Mouse (Mus musculus) urinary bladder, postnatal 4 days (tissue): ENCODE results near the gene Ubr7.

Source experiments
- DNase-seq, 2 experiments: peaks; one replicate each; pipeline ENCODE4 v3.0.0; 2021 to 2022; ENCODE audit warnings: low spot score in 2 of 2

Ubr7 gene

GRCm38 (mm10) chr12:102757689-102758402 is at the start of gene Ubr7, which contains the start of the genes Gm28051 and Gon7:
TSS of gene Ubr7 (plus strand) at chr12:102757967.
TSS of gene Gm28051 (minus strand) at chr12:102757765.
TSS of gene Gon7 (minus strand) at chr12:102757803.
- DNase-seq: peak; percentile 93 to 96

DNA sequence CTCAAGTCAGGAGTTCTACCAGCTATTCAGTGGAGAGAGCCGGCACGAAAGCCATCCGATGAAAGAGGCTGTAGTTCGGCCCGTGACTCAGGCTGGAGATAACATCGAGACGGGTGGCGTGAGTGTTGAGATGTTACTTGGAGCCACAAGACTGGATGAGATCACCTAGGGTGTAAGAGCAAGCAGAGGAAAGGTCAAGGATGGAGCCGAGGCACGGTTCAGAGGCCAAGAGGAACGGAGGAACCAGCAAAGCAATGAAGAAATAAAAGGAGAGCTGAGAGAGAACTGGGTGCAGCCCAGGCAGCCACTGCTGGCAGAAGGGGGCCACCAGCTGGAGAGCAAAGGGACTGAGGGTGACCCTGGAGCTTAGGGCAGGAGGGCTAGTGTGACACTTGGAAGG is 49.5 kb upstream of the Ubr7 start:
- DNase-seq: no peak

- no peak for DNase-seq
These were observed 47.9 kb upstream of the Ubr7 start for GRCm38 (mm10) chr12:102709896-102710295.

- DNase-seq: no peak
These were observed 46.9 kb upstream of the Ubr7 start for GRCm38 (mm10) chr12:102710851-102711375.

- DNase-seq: no peak
These were observed 44.5 kb upstream of the Ubr7 start for GRCm38 (mm10) chr12:102713153-102713865.

- DNase-seq: no peak
These were observed 43.7 kb upstream of the Ubr7 start for GRCm38 (mm10) chr12:102714116-102714515.

GRCm38 (mm10) chr12:102714654-102715395 is 42.9 kb upstream of the Ubr7 start:
- DNase-seq: no peak

DNA sequence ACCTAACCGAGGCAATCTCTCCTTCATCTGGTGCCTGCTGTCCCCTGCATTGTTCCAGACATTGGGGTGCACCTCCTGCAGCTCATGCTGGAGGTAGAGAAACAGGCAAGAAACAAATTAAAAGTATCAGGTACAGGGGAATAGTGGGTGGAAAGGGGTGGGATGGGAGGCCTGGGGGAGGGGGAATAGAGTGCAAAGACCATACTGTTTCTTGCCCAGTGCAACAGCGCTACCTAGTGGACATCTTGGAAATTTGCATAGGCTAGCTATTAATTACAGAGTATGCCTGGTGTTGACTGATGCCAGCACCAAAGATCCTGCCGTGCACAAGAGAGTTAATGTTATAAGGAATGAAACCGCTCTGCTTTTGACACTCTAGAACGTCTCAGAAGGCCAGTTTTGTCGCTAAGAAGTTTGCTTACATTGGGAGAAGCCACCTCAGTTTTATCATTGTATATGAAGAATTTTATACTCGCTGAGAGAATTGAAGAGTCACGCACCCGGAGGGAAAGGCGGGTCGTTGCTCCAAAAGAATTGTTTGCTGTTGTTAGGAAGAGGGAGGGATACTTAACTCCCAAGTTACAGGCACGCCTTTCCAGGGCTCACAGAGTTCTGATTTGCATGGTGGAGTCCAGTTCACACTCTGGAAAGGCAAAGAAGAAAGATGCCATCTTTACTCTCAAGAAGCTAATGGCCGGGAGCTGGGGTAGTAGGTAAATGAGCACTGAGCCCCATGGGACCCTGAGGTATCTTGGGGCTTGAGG is 38.0 kb upstream of the Ubr7 start:
- DNase-seq: no peak

GRCm38 (mm10) chr12:102722451-102722850 is 35.3 kb upstream of the Ubr7 start:
- DNase-seq: no peak

- DNase-seq: no peak
These were observed 34.8 kb upstream of the Ubr7 start for GRCm38 (mm10) chr12:102722966-102723365.

DNA sequence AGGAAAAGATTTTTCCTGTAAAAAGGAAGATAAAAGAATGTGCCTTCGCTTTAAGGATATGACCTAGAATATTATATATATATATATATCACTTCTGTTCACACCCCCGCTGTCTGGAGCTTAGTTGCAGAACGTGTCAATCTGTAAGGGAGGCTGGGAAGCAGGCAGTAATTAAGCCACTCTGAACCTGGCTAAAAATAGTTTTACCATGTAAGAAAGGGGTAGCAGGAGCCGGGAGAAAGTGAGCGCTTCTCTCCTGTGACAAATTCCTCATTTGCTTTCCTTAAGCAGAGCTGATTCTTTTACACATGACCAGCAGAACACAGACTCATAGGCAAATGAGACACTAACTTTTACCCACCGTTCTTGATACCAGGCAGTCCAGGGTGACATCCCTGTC is 33.9 kb upstream of the Ubr7 start:
- DNase-seq: no peak

DNA sequence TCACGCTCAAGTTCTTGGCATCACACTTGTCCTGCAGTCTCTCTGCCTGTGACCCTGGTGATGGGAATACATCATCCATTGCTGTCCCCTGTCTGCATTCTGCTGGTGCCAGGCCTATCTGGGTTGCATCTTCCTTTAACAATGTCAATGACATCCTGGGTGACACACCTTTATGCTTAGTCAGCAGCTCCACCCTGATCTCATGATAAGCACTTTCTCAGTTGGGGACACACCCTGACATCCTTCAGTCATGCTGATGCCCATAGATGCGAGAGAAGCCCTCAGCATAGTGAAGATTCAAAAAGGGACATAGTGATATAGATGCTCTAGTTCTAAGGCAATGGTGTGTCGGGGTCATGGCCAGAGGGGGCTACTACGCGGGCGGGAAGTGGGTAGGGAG is 32.6 kb upstream of the Ubr7 start:
- DNase-seq: no peak

GRCm38 (mm10) chr12:102725761-102726175 is 32.0 kb upstream of the Ubr7 start:
- DNase-seq: no peak

DNA sequence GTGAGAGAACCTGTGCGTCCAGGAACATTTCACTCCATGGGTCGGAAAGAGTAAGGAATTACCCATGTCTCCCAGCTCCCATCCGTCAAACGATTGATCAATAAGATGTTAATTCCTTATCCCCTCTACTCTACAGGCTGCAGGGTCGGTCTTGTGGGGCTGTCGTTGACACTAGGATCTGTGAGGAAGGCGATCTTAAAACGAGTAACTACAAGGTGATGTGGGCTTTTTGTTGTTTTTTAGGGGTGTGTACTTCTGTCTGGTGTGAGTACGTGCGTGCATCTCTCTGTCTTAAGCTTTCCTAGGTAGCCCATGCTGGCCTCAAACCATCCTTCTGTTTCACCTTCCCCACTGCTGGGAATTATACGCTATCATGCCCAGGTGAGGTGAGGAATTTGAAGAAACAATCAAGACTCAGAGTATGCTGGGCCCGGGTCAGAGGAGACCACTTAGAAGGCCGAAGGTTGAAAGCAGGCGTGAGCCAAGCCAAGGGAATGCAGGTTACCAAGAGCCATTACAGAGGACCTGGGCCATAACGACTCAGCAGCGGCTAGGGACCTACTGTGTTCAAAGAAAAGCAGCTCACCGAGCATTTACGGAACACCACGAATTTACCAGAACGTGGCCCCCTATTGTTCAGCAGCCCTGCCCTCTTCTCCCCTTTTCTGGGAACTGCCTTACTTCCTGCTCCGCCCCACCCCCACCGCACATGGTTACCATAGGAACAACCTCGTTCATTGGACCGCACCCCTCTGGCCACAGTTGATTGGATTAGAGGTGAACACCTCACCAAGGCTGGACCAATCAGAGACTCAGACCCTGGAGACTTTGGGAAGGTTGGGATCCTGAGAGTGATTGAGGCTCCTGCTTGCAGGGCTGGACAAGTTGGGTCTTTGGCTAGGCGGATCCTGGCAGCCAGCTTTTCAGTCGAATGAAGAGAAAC is 27.6 kb upstream of the Ubr7 start:
- peak; percentile 46 to 76 for DNase-seq

DNA sequence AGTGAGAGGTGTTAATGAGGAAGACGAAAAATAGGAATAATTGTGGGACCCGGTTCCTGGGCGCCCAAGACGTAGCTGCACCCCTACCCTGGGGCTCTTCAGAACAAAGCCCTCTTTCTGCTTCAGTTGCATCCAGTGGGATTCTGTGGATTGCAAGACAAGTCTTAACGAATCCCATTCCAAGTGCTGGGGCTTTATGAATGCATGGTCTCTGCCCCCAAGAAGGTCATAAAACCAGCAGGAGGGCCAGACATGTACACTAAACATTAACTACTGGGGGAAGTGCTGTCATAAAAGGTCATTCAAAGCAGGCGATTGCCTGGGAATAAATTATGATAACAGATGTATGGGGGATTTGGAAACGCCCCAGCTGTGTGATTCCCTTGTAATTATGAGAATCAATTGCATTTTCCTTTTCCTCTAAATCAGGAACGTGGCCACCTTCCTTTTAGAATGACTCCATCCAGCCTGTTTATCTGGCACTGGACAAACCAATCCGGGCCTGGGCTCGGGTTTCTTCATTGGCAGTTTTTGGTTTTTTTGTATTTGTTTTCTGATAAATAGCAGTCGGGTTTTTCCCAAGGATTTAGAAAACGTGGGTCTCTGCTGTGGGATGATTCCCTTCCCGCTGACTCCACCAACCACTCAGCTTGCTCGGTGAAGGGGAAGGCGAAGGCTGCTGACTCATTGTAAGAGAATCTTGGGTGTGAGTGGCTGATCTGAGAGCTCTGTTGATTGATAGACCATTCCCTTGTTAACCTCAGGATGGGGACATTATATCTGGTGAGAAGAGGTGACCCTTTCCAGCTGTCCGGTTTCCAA is 26.8 kb upstream of the Ubr7 start:
- DNase-seq: no peak

DNA sequence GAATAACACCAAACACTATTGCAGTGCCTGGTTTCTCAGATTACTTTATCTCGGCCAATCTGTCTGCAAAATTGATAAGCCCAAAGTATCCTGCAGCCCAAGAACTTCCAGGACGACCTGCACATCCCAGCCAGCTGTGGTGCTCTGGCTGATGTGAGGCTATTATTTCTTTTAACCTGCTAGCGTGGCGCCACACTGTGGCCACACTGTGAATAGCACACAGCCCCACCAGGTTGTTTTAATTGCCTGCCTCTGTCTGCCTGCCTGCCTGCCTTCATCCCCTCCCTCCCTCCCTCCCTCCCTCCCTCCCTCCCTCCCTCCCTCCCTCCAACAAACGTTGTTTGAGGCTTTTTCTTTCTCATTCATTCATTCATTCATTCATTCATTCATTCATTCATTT is 24.4 kb upstream of the Ubr7 start:
- peak in 1 of 2 experiments; percentile 69 for DNase-seq

GRCm38 (mm10) chr12:102739096-102739495 is 18.7 kb upstream of the Ubr7 start:
- no peak for DNase-seq

DNA sequence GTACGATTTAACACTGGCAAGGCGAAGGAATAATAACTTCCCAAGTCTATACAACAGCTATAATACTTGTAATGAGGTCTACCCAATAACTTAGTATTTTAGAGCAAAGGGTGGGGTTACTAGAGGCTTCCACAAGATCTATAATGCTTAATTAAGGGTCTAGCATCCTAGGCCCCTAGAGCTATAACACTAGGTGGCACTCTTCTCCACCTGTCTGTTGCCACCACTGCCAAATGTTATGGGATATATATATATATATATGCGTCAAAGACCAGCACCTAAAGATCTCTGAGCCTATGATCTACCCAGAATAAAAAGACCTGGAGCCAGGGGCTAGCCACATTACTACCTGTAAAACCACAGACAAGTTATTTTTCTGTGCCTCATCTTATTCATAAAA is 17.5 kb upstream of the Ubr7 start:
- DNase-seq: no peak

DNA sequence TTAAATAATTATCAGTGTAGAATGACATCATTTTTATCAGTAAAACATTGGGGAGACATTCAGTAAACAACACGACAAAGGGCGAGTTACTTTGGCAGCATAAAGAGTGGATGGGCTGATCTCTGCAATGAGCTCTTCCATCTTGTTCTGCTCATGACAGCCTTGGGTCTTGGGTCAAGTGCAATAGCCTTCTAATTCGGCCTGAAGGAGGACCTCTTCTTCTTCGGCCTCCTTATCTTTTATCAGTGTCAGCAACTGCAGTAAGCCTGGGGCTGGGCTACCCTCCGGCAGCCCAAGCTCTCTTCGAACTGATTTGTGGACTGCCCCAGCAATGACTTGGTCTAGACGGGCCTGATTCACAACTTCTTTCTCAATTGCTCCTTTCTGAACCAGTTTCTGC is 15.7 kb upstream of the Ubr7 start:
- no peak for DNase-seq
